Mouse (Mus musculus) G1E (cell line): ENCODE measurements at regions not wholly inside any gene's neighbourhood (a gene's known extent, or its start where the extent isn't known, plus 50 kb on each side); places are given as distances from the start of the nearest gene placed in this dataset.

ENCODE experiments used
- ATAC-seq: 2 replicates; pipeline ENCODE4 v1.8.0; 2016; ENCODE audit warnings: mild to moderate bottlenecking; ENCODE audit not compliant: insufficient number of reproducible peaks, poor library complexity, low FRiP score, severe bottlenecking; ENCODE audit errors: extremely low read depth
- DNase-seq: peaks from one replicate; pipeline ENCODE4 v3.0.0; 2012; ENCODE audit warnings: low spot score
- H3K27me3 ChIP-seq: 2 replicates; pipeline ENCODE4 v1.6.1; 2012; ENCODE audit warnings: mild to moderate bottlenecking, low read length, inconsistent platforms; ENCODE audit not compliant: insufficient read depth
- H3K36me3 ChIP-seq: replicated peaks from 2 replicates; pipeline ENCODE3; 2012; ENCODE audit warnings: mild to moderate bottlenecking, inconsistent platforms
- H3K4me1 ChIP-seq: 2 replicates; pipeline ENCODE4 v1.6.1; 2012; ENCODE audit warnings: low read depth, low read length, inconsistent platforms, mixed read lengths; ENCODE audit not compliant: insufficient read depth
- H3K4me3 ChIP-seq: 2 replicates; pipeline ENCODE4 v1.5.1; 2012; ENCODE audit warnings: low read depth, mild to moderate bottlenecking, inconsistent platforms, low read length, moderate library complexity, mixed read lengths
- H3K9me3 ChIP-seq: replicated peaks from 2 replicates; pipeline ENCODE4 v1.6.1; 2012; ENCODE audit warnings: inconsistent platforms
- CTCF ChIP-seq: IDR thresholded peaks from 2 replicates; pipeline ENCODE4 v1.5.1; 2012; ENCODE audit warnings: low read depth, low read length, inconsistent platforms, mixed read lengths
- GATA1 ChIP-seq: IDR thresholded peaks from 2 replicates; pipeline ENCODE4 v1.6.1; 2012; ENCODE audit warnings: borderline replicate concordance, low read length, inconsistent platforms, mixed read lengths
- GATA2 ChIP-seq: IDR thresholded peaks from 2 replicates; pipeline ENCODE4 v1.6.1; 2012; ENCODE audit warnings: low read depth, low read length, inconsistent platforms, borderline replicate concordance
- POLR2AphosphoS5 ChIP-seq: IDR thresholded peaks from 2 replicates; pipeline ENCODE4 v1.6.1; 2012; ENCODE audit warnings: low read depth, low read length, inconsistent platforms; ENCODE audit not compliant: insufficient replicate concordance
- TAL1 ChIP-seq: conservative IDR thresholded peaks from 2 replicates; pipeline ENCODE4 v1.6.1; 2012; ENCODE audit warnings: low read depth, low read length, inconsistent platforms, mixed read lengths

GRCm38 (mm10) chr1:137865030-137865429 is 310.5 kb downstream of the Ptprc start:
- H3K4me1 ChIP-seq: no peaks in the 10 kb centered on the region
- no peaks in the 10 kb centered on the region for H3K36me3 ChIP-seq
- peaks cover 18% of the 10 kb centered on the region for H3K9me3 ChIP-seq
- TF ChIP-seq POLR2AphosphoS5 (no peak), CTCF (no peak), GATA1 (no peak), TAL1 (no peak)
- DNase-seq (no peak), ATAC-seq (no peak)
- no peaks in the 10 kb centered on the region for H3K27me3 ChIP-seq
- no peak overlapping the region for H3K4me3 ChIP-seq

GRCm38 (mm10) chr1:137863506-137863905 is 312.0 kb downstream of the Ptprc start:
- no peaks in the 10 kb centered on the region for H3K27me3 ChIP-seq
- peaks cover 17% of the 10 kb centered on the region for H3K9me3 ChIP-seq
- TF ChIP-seq GATA2 (no peak), POLR2AphosphoS5 (no peak), CTCF (no peak), GATA1 (no peak), TAL1 (no peak)
- no peak overlapping the region for H3K4me3 ChIP-seq
- ATAC-seq (no peak), DNase-seq (no peak)
- no peaks in the 10 kb centered on the region for H3K36me3 ChIP-seq
- H3K4me1 ChIP-seq: no peaks in the 10 kb centered on the region

GRCm38 (mm10) chr1:137852262-137852661 is 323.2 kb downstream of the Ptprc start:
- no peaks in the 10 kb centered on the region for H3K4me1 ChIP-seq
- TF ChIP-seq GATA2 (no peak), TAL1 (no peak), GATA1 (no peak), POLR2AphosphoS5 (no peak), CTCF (no peak)
- peaks cover 13% of the 10 kb centered on the region for H3K9me3 ChIP-seq
- no peaks in the 10 kb centered on the region for H3K36me3 ChIP-seq
- DNase-seq (no peak), ATAC-seq (no peak)
- no peaks in the 10 kb centered on the region for H3K27me3 ChIP-seq
- no peak overlapping the region for H3K4me3 ChIP-seq

GRCm38 (mm10) chr1:137847311-137847923 is 328.1 kb downstream of the Ptprc start:
- Histone ChIP-seq H3K4me1 (no peaks in the 10 kb centered on the region), H3K36me3 (no peaks in the 10 kb centered on the region), H3K27me3 (no peaks in the 10 kb centered on the region), H3K4me3 (no peak overlapping the region), H3K9me3 (peaks cover 14% of the 10 kb centered on the region)
- TF ChIP-seq POLR2AphosphoS5 (no peak), TAL1 (no peak)
- no peak for ATAC-seq
- DNase-seq: no peak

GRCm38 (mm10) chr1:137846857-137847256 is 328.7 kb downstream of the Ptprc start:
- no peaks in the 10 kb centered on the region for H3K36me3 ChIP-seq
- no peak overlapping the region for H3K4me3 ChIP-seq
- no peaks in the 10 kb centered on the region for H3K4me1 ChIP-seq
- H3K27me3 ChIP-seq: no peaks in the 10 kb centered on the region
- peaks cover 14% of the 10 kb centered on the region for H3K9me3 ChIP-seq
- DNase-seq (no peak), ATAC-seq (no peak)
- TF ChIP-seq GATA2: no peak
- no peak for TF ChIP-seq TAL1
- no peak for TF ChIP-seq POLR2AphosphoS5
- TF ChIP-seq GATA1: no peak
- no peak for TF ChIP-seq CTCF

GRCm38 (mm10) chr1:137840531-137840930 is 335.0 kb downstream of the Ptprc start:
- TF ChIP-seq GATA2: no peak
- no peak for TF ChIP-seq POLR2AphosphoS5
- TF ChIP-seq CTCF: no peak
- no peak for TF ChIP-seq GATA1
- TF ChIP-seq TAL1: no peak
- H3K9me3 ChIP-seq: peaks cover 22% of the 10 kb centered on the region
- no peaks in the 10 kb centered on the region for H3K36me3 ChIP-seq
- no peak overlapping the region for H3K4me3 ChIP-seq
- H3K27me3 ChIP-seq: no peaks in the 10 kb centered on the region
- no peak for ATAC-seq
- no peaks in the 10 kb centered on the region for H3K4me1 ChIP-seq
- no peak for DNase-seq

- ATAC-seq (no peak), DNase-seq (no peak)
- TF ChIP-seq CTCF: no peak
- TF ChIP-seq TAL1: no peak
- TF ChIP-seq GATA1: no peak
- TF ChIP-seq POLR2AphosphoS5: no peak
- no peak for TF ChIP-seq GATA2
Measured at GRCm38 (mm10) chr1:137839703-137840102, 335.8 kb downstream of the Ptprc start.

More at GRCm38 (mm10) chr1:137839703-137840102, 335.8 kb downstream of the Ptprc start:
- no peaks in the 10 kb centered on the region for H3K36me3 ChIP-seq
- no peaks in the 10 kb centered on the region for H3K4me1 ChIP-seq
- no peaks in the 10 kb centered on the region for H3K27me3 ChIP-seq
- H3K9me3 ChIP-seq: peaks cover 21% of the 10 kb centered on the region
- no peak overlapping the region for H3K4me3 ChIP-seq
